Mouse (Mus musculus) intestine, embryonic 16.5 days (tissue): ENCODE data around the gene Cuta. TPM values are rescaled to one million over a fixed set of nuclear protein-coding genes. Genes with fewer than 3 reads are reported as not detected.

Source experiments
- ATAC-seq: fragments of 200-750 bp; cut with Nextera tagmentation; 2 replicates; pipeline ENCODE4 v1.8.0; 2017; ENCODE audit warnings: moderate TSS enrichment, moderate library complexity
- H3K27ac ChIP-seq: fragments of 300-500 bp; sonication (generic); 2 replicates; pipeline ENCODE4 v1.5.1; 2014; ENCODE audit warnings: mild to moderate bottlenecking, low read length
- H3K27me3 ChIP-seq: fragments of 300-500 bp; sonication (generic); replicated peaks from 2 replicates; pipeline ENCODE4 v1.6.1; 2014; ENCODE audit warnings: low read length, control low read depth, mixed read lengths; ENCODE audit not compliant: control insufficient read depth, insufficient read depth
- H3K36me3 ChIP-seq: fragments of 300-500 bp; sonication (generic); 2 replicates; pipeline ENCODE4 v1.6.1; 2014; ENCODE audit warnings: low read length, control low read depth; ENCODE audit not compliant: control insufficient read depth, insufficient read depth
- H3K4me1 ChIP-seq: fragments of 300-500 bp; sonication (generic); 2 replicates; pipeline ENCODE4 v1.6.1; 2014; ENCODE audit warnings: low read length, control low read depth, mixed read lengths; ENCODE audit not compliant: control insufficient read depth, insufficient read depth
- H3K4me2 ChIP-seq: fragments of 300-500 bp; sonication (generic); 2 replicates; pipeline ENCODE4 v1.6.1; 2014; ENCODE audit warnings: low read depth, low read length, control low read depth
- H3K4me3 ChIP-seq: fragments of 300-500 bp; sonication (generic); 2 replicates; pipeline ENCODE4 v1.5.1; 2014; ENCODE audit warnings: mild to moderate bottlenecking, low read length
- H3K9ac ChIP-seq: fragments of 300-500 bp; sonication (generic); 2 replicates; pipeline ENCODE4 v1.6.1; 2014; ENCODE audit warnings: low read depth, low read length
- H3K9me3 ChIP-seq: fragments of 300-500 bp; sonication (generic); 2 replicates; pipeline ENCODE4 v1.6.1; 2016; ENCODE audit warnings: low read length, control low read depth; ENCODE audit not compliant: control insufficient read depth
- WGBS: fragments of 180-500 bp; shearing (Covaris S2); extraction: QIAGEN DNeasy Blood & Tissue Kit; methylation state at CpG from one replicate; pipeline ENCODE4 v1.1.7; 2014; 5-methylcytosine and 5-hydroxymethylcytosine counted together
- polyA plus RNA-seq: library from polyadenylated mRNA; unstranded; fragments of >200 nt; fragmentation: Nextera tagmentation; extraction: Ambion mirVana; gene quantifications from 2 replicates; pipeline ENCODE4 v1.2.1, GENCODE M21; 2015

The Cuta gene
- polyA plus RNA-seq, 1 experiment from 2014 or later, result 294 TPM

- H3K9ac ChIP-seq, result no peak overlapping the region
- H3K27me3 ChIP-seq, result no peaks in the 10 kb centered on the region
- H3K4me2 ChIP-seq, result no peak overlapping the region
- H3K36me3 ChIP-seq, result 0 out of 2 replicates have a peak, but pooled peaks cover 16% of the 10 kb centered on the region
- 70% methylated on average over 5 of the region's 5 CpGs for WGBS
- H3K4me1 ChIP-seq, result peaks cover 3% of the 10 kb centered on the region
- no peak overlapping the region for H3K27ac ChIP-seq
- H3K4me3 ChIP-seq, result no peak overlapping the region
- H3K9me3 ChIP-seq, result no peaks in the 10 kb centered on the region
- no peak for ATAC-seq
These were observed 19.5 kb upstream of the Cuta start for GRCm38 (mm10) chr17:26958880-26959279.

GRCm38 (mm10) chr17:26957872-26958271, 18.5 kb upstream of the Cuta start:
- Histone ChIP-seq H3K27ac (no peak overlapping the region), H3K4me3 (no peak overlapping the region), H3K36me3 (0 out of 2 replicates have a peak, but pooled peaks cover 16% of the 10 kb centered on the region), H3K9me3 (no peaks in the 10 kb centered on the region), H3K4me1 (peaks cover 10% of the 10 kb centered on the region), H3K9ac (no peak overlapping the region), H3K4me2 (no peak overlapping the region), H3K27me3 (no peaks in the 10 kb centered on the region)
- 92% methylated on average over 5 of the region's 5 CpGs for WGBS
- ATAC-seq, result no peak

GRCm38 (mm10) chr17:26956895-26957294, 17.5 kb upstream of the Cuta start:
- no peak overlapping the region for H3K4me2 ChIP-seq
- H3K27me3 ChIP-seq, result no peaks in the 10 kb centered on the region; the same call in 1 of the 2 replicates
- no peak overlapping the region for H3K9ac ChIP-seq
- 87% methylated on average over 18 of the region's 18 CpGs for whole genome bisulfite sequencing
- peaks cover 17% of the 10 kb centered on the region for H3K4me1 ChIP-seq
- no peaks in the 10 kb centered on the region for H3K9me3 ChIP-seq
- ATAC-seq, result no peak
- H3K36me3 ChIP-seq, result 0 out of 2 replicates have a peak, but pooled peaks cover 16% of the 10 kb centered on the region
- no peak overlapping the region for H3K27ac ChIP-seq
- H3K4me3 ChIP-seq, result no peak overlapping the region

- H3K36me3 ChIP-seq, result 0 out of 2 replicates have a peak, but pooled peaks cover 12% of the 10 kb centered on the region
These were observed 16.9 kb upstream of the Cuta start for GRCm38 (mm10) chr17:26956309-26956708.

GRCm38 (mm10) chr17:26953726-26954125, 14.4 kb upstream of the Cuta start:
- Histone ChIP-seq H3K4me1 (peaks cover 45% of the 10 kb centered on the region), H3K9me3 (no peaks in the 10 kb centered on the region), H3K9ac (peak overlapping the region; percentile 53; the same call in 1 of the 2 replicates), H3K4me3 (peak overlapping the region; percentile 19), H3K27me3 (no peaks in the 10 kb centered on the region; the same call in 1 of the 2 replicates), H3K27ac (no peak overlapping the region), H3K4me2 (peak overlapping the region; percentile 42), H3K36me3 (0 out of 2 replicates have a peak, but pooled peaks cover 4% of the 10 kb centered on the region)
- WGBS, result 14% methylated on average over 14 of the region's 16 CpGs
- ATAC-seq, result 0 out of 2 replicates have a peak, but pooled peaks have one; percentile 16

More at GRCm38 (mm10) chr17:26956309-26956708, 16.9 kb upstream of the Cuta start:
- H3K4me1 ChIP-seq, result peaks cover 23% of the 10 kb centered on the region
- no peak overlapping the region for H3K4me2 ChIP-seq
- no peaks in the 10 kb centered on the region; the same call in 1 of the 2 replicates for H3K27me3 ChIP-seq
- WGBS, result 74% methylated on average over 5 of the region's 5 CpGs
- ATAC-seq, result no peak
- H3K9me3 ChIP-seq, result no peaks in the 10 kb centered on the region
- H3K4me3 ChIP-seq, result no peak overlapping the region
- no peak overlapping the region for H3K27ac ChIP-seq
- H3K9ac ChIP-seq, result no peak overlapping the region

GRCm38 (mm10) chr17:26953201-26953600, 13.8 kb upstream of the Cuta start:
- no peak for ATAC-seq
- no peaks in the 10 kb centered on the region; the same call in 1 of the 2 replicates for H3K27me3 ChIP-seq
- H3K9me3 ChIP-seq, result no peaks in the 10 kb centered on the region
- H3K9ac ChIP-seq, result peak overlapping the region; percentile 53; the same call in 1 of the 2 replicates
- H3K36me3 ChIP-seq, result 0 out of 2 replicates have a peak, but pooled peaks cover 4% of the 10 kb centered on the region
- H3K4me2 ChIP-seq, result peak overlapping the region; percentile 42; the same call in 1 of the 2 replicates
- WGBS, result 41% methylated on average over 6 of the region's 6 CpGs
- H3K4me1 ChIP-seq, result peaks cover 45% of the 10 kb centered on the region
- no peak overlapping the region for H3K4me3 ChIP-seq
- H3K27ac ChIP-seq, result no peak overlapping the region

- Histone ChIP-seq H3K4me1 (peaks cover 51% of the 10 kb centered on the region), H3K36me3 (0 out of 2 replicates have a peak, but pooled peaks cover 4% of the 10 kb centered on the region), H3K9ac (peak overlapping the region; percentile 53), H3K9me3 (no peaks in the 10 kb centered on the region), H3K27ac (no peak overlapping the region), H3K27me3 (no peaks in the 10 kb centered on the region; the same call in 1 of the 2 replicates), H3K4me3 (peak overlapping the region; percentile 36), H3K4me2 (peak overlapping the region; percentile 55)
- whole genome bisulfite sequencing, result 19% methylated on average over 22 of the region's 23 CpGs
- ATAC-seq, result no peak
These were observed 12.8 kb upstream of the Cuta start for GRCm38 (mm10) chr17:26951952-26952877.

- Histone ChIP-seq H3K9me3 (no peaks in the 10 kb centered on the region), H3K27ac (peak overlapping the region; percentile 15; the same call in 1 of the 2 replicates), H3K4me3 (peak overlapping the region; percentile 36), H3K4me2 (peak overlapping the region; percentile 55), H3K27me3 (no peaks in the 10 kb centered on the region; the same call in 1 of the 2 replicates), H3K9ac (peak overlapping the region; percentile 53), H3K4me1 (peaks cover 55% of the 10 kb centered on the region), H3K36me3 (0 out of 2 replicates have a peak, but pooled peaks cover 4% of the 10 kb centered on the region)
- no peak for ATAC-seq
- 2% methylated on average over 11 of the region's 11 CpGs for WGBS
These were observed 12.0 kb upstream of the Cuta start for GRCm38 (mm10) chr17:26951406-26951805.
